Mouse (Mus musculus) cerebellum, adult 9-10 months (tissue): Measurements from ENCODE around the gene Erich6b.

Experiments
- DNase-seq: peaks from one replicate; pipeline ENCODE4 v3.0.0; 2022

The Erich6b gene

GRCm38 (mm10) chr14:75642080-75642479 is at the start of gene Erich6b:
Gene Erich6b (plus strand): TSS chr14:75642259.
- DNase-seq, result no peak

GRCm38 (mm10) chr14:75592978-75593377 is 49.1 kb upstream of the Erich6b start, which contains the start of gene Spert:
Gene Spert (minus strand): TSS chr14:75593116.
- no peak for DNase-seq

GRCm38 (mm10) chr14:75609176-75609575 is 32.9 kb upstream of the Erich6b start:
- no peak for DNase-seq

- no peak for DNase-seq
These were observed 25.7 kb upstream of the Erich6b start for GRCm38 (mm10) chr14:75616375-75616774.

GRCm38 (mm10) chr14:75622984-75623383 is 19.1 kb upstream of the Erich6b start:
- DNase-seq, result no peak

GRCm38 (mm10) chr14:75628870-75629269 is 13.2 kb upstream of the Erich6b start:
- no peak for DNase-seq

- DNase-seq, result peak; percentile 78
These were observed 6.7 kb upstream of the Erich6b start for GRCm38 (mm10) chr14:75635350-75635749.

- no peak for DNase-seq
These were observed 6.0 kb upstream of the Erich6b start for GRCm38 (mm10) chr14:75636107-75636506.

GRCm38 (mm10) chr14:75637641-75638040 is 4.4 kb upstream of the Erich6b start:
- peak; percentile 85 for DNase-seq

- DNase-seq, result peak; percentile 30
These were observed 1.2 kb upstream of the Erich6b start for GRCm38 (mm10) chr14:75640846-75641245.

GRCm38 (mm10) chr14:75641369-75641768 is 690 bp upstream of the Erich6b start:
- no peak for DNase-seq

GRCm38 (mm10) chr14:75645461-75645860 is 3.4 kb downstream of the Erich6b start:
- DNase-seq, result no peak

- DNase-seq, result no peak
These were observed 4.0 kb downstream of the Erich6b start for GRCm38 (mm10) chr14:75646060-75646459.

- DNase-seq, result no peak
These were observed 5.1 kb downstream of the Erich6b start for GRCm38 (mm10) chr14:75646968-75647829.

GRCm38 (mm10) chr14:75660936-75661335 is 18.9 kb downstream of the Erich6b start:
- no peak for DNase-seq

GRCm38 (mm10) chr14:75661548-75661947 is 19.5 kb downstream of the Erich6b start:
- no peak for DNase-seq

- no peak for DNase-seq
These were observed 23.5 kb downstream of the Erich6b start for GRCm38 (mm10) chr14:75665430-75666180.

- no peak for DNase-seq
These were observed 27.1 kb downstream of the Erich6b start for GRCm38 (mm10) chr14:75669085-75669645.

- DNase-seq, result no peak
These were observed 34.3 kb downstream of the Erich6b start for GRCm38 (mm10) chr14:75676316-75676715.

GRCm38 (mm10) chr14:75690428-75690827 is 48.4 kb downstream of the Erich6b start:
- DNase-seq, result no peak

- DNase-seq, result no peak
These were observed 54.0 kb downstream of the Erich6b start for GRCm38 (mm10) chr14:75696096-75696495.

- DNase-seq, result no peak
These were observed 55.9 kb downstream of the Erich6b start for GRCm38 (mm10) chr14:75697928-75698327.

GRCm38 (mm10) chr14:75706647-75707046 is 64.6 kb downstream of the Erich6b start:
- DNase-seq, result no peak

GRCm38 (mm10) chr14:75707771-75708170 is 65.7 kb downstream of the Erich6b start:
- DNase-seq, result no peak
